In genomic region chr9:114855327-114855726, GRCm38 (mm10) we compare ENCODE assay signal across 11 mouse cellular contexts. TPM values are rescaled to one million over a fixed set of nuclear protein-coding genes. Genes with fewer than 3 reads are reported as not detected.
DNase-seq lines count a peak whose midpoint lies in the region; ATAC-seq and TF ChIP-seq lines count a peak whose summit lies in the region.
"Had no signal": no experiment of that assay in that cellular context is flagged by ENCODE, and none has a peak within 500 bp of the region (broad histone marks: within the 10 kb centered on the region; RNA-seq: fewer than 3 reads in every experiment).

No protein-coding gene starts in this region.

- H3K36me3 ChIP-seq in stomach, postnatal 0 days (ENCODE audit: control insufficient read depth, insufficient read depth, low read length), result no peaks in the 10 kb centered on the region
- H3K36me3 ChIP-seq in forebrain, embryonic 16.5 days (ENCODE audit: control insufficient read depth, insufficient read depth), result no peaks in the 10 kb centered on the region
- H3K36me3 ChIP-seq: embryonic facial prominence, embryonic 13.5 days; neural tube, embryonic 13.5 days had no signal

- no peaks in the 10 kb centered on the region for H3K27me3 ChIP-seq in stomach, postnatal 0 days (ENCODE audit: control insufficient read depth, insufficient read depth, low read length)
- H3K27me3 ChIP-seq in forebrain, embryonic 16.5 days (replicated peaks; ENCODE audit: control insufficient read depth, insufficient read depth, low read length), result no peaks in the 10 kb centered on the region
- H3K27me3 ChIP-seq: embryonic facial prominence, embryonic 13.5 days; neural tube, embryonic 13.5 days had no signal

- H3K4me3 ChIP-seq in lung, adult 2 months (replicated peaks; ENCODE audit: extremely low read depth, low read depth, low read length), result no peak overlapping the region
- no peak overlapping the region for H3K4me3 ChIP-seq in stomach, postnatal 0 days (ENCODE audit: low read depth, low read length)
- H3K4me3 ChIP-seq in forebrain, embryonic 16.5 days (replicated peaks; ENCODE audit: low read length), result no peak overlapping the region
- H3K4me3 ChIP-seq: embryonic facial prominence, embryonic 13.5 days; neural tube, embryonic 13.5 days had no signal

- WGBS in lung, adult 2 months, result 54% methylated on average over 11 of the region's 11 CpGs
- WGBS in stomach, postnatal 0 days, result 51% methylated on average over 11 of the region's 11 CpGs
- WGBS in forebrain, embryonic 16.5 days, result 79% methylated on average over 11 of the region's 11 CpGs

- no peak overlapping the region for H3K27ac ChIP-seq in stomach, postnatal 0 days (replicated peaks)
- H3K27ac ChIP-seq in forebrain, embryonic 16.5 days (ENCODE audit: low read length), result no peak overlapping the region
- H3K27ac ChIP-seq: embryonic facial prominence, embryonic 13.5 days; liver, embryonic 14.5 days; neural tube, embryonic 13.5 days had no signal

- DNase-seq in lung, adult 2 months, result no peak
- DNase-seq in lung, adult 18-20 months, result no peak
- peak; percentile 13 to 25 for DNase-seq in frontal cortex, postnatal 10 days (ENCODE audit: low spot score in 2 of 2)
- DNase-seq in layer of hippocampus, postnatal 14 days (ENCODE audit: low spot score in 2 of 2), result peak; percentile 25 to 36
- DNase-seq in stomach, postnatal 0 days (ENCODE audit: low spot score), result no peak
- no peak for DNase-seq in lung, postnatal 4 days
- DNase-seq in gastrocnemius, postnatal 25 days, result no peak

- H3K9ac ChIP-seq in stomach, postnatal 0 days (ENCODE audit: low read length), result no peak overlapping the region
- no peak overlapping the region for H3K9ac ChIP-seq in forebrain, embryonic 16.5 days (replicated peaks; ENCODE audit: low read depth, low read length)
- H3K9ac ChIP-seq: embryonic facial prominence, embryonic 13.5 days; liver, embryonic 14.5 days; neural tube, embryonic 13.5 days had no signal

- TF ChIP-seq POLR2A in lung, adult 2 months (IDR thresholded peaks at IDR 0.05; ENCODE audit: borderline replicate concordance, extremely low read depth, low read depth, low read length), result no peak

- 0 out of 2 replicates have a peak, but pooled peaks have one; percentile 19 for TF ChIP-seq CTCF in lung, adult 2 months (IDR thresholded peaks at IDR 0.05; ENCODE audit: insufficient read depth, low read length)
- peak; percentile 39; the same call in 1 of the 2 replicates for TF ChIP-seq CTCF in stomach, postnatal 0 days (IDR thresholded peaks at IDR 0.05; ENCODE audit: low read depth)

- H3K9me3 ChIP-seq in stomach, postnatal 0 days (ENCODE audit: control insufficient read depth, low read length), result no peaks in the 10 kb centered on the region
- no peaks in the 10 kb centered on the region for H3K9me3 ChIP-seq in forebrain, embryonic 16.5 days (ENCODE audit: control insufficient read depth, low read length)
- H3K9me3 ChIP-seq: embryonic facial prominence, embryonic 13.5 days; neural tube, embryonic 13.5 days had no signal

- H3K4me2 ChIP-seq in stomach, postnatal 0 days (replicated peaks; ENCODE audit: low read depth), result no peak overlapping the region
- no peak overlapping the region for H3K4me2 ChIP-seq in forebrain, embryonic 16.5 days (ENCODE audit: low read length)
- H3K4me2 ChIP-seq: embryonic facial prominence, embryonic 13.5 days; neural tube, embryonic 13.5 days had no signal

- ATAC-seq in stomach, postnatal 0 days (ENCODE audit: low FRiP score, low TSS enrichment), result peak; percentile 61; the same call in 1 of the 2 replicates
- ATAC-seq in forebrain, embryonic 16.5 days, result no peak

- no peak for TF ChIP-seq EP300 in stomach, postnatal 0 days (optimal IDR thresholded peaks at IDR 0.05)

- H3K4me1 ChIP-seq in lung, adult 2 months (ENCODE audit: control insufficient read depth, insufficient read depth, low read length), result peaks cover 7% of the 10 kb centered on the region; the same call in 1 of the 2 replicates
- H3K4me1 ChIP-seq in stomach, postnatal 0 days (replicated peaks; ENCODE audit: control insufficient read depth, insufficient read depth), result no peaks in the 10 kb centered on the region
- peaks cover 6% of the 10 kb centered on the region for H3K4me1 ChIP-seq in forebrain, embryonic 16.5 days (replicated peaks; ENCODE audit: control insufficient read depth, insufficient read depth, low read length)
- H3K4me1 ChIP-seq: embryonic facial prominence, embryonic 13.5 days had no signal

RNA-seq across cellular contexts. Expression of gene Cmtm8, which starts 11.4 kb away (rescaled TPM):
- 151 and 179 TPM in 2 replicates for polyA plus RNA-seq in lung, adult 2 months (2012; rRNA removed)
- total RNA-seq in layer of hippocampus, postnatal 14 days (2021), result 1 to 10 TPM; 3.7 to 3.8 TPM
- 66.5 and 68.0 TPM in 2 replicates for polyA plus RNA-seq in stomach, postnatal 0 days (2015; fragmentation: Nextera tagmentation; extraction: Ambion mirVana)
- 6.3 and 8.2 TPM in 2 replicates for polyA plus RNA-seq in forebrain, embryonic 16.5 days (2015; fragmentation: Nextera tagmentation; extraction: Ambion mirVana)
- total RNA-seq in gastrocnemius, postnatal 25 days (2021), result 1 to 10 TPM; 1.9 to 2.2 TPM

Comparison
In these comparisons a context has a peak if more than half of its experiments do, and no peak if none do; other contexts are left out.
1. DNase-seq: peak in frontal cortex, postnatal 10 days (2 of 2) and layer of hippocampus, postnatal 14 days (2 of 2); none in lung, adult 2 months (single experiment), lung, adult 18-20 months (0 of 2), stomach, postnatal 0 days (single experiment), lung, postnatal 4 days (0 of 2) and gastrocnemius, postnatal 25 days (single experiment).